Mouse (Mus musculus) stomach, postnatal 0 days (tissue): ENCODE data around the gene Slc12a6. TPM values are rescaled to one million over a fixed set of nuclear protein-coding genes. Genes with fewer than 3 reads are reported as not detected.
A peak's percentile ranks its signal among the peaks of the same experiment; 100 is the strongest.

ENCODE experiments used
- ATAC-seq: fragments of 200-750 bp; cut with Nextera tagmentation; 2 replicates; pipeline ENCODE4 v1.8.0; 2017; ENCODE audit not compliant: low FRiP score, low TSS enrichment
- DNase-seq: peaks from one replicate; pipeline ENCODE4 v3.0.0-alpha.2; 2016; ENCODE audit warnings: low spot score
- H3K27ac ChIP-seq: fragments of 300-500 bp; sonication (generic); replicated peaks from 2 replicates; pipeline ENCODE4 v1.5.1; 2014; ENCODE audit warnings: mild to moderate bottlenecking, control low read depth
- H3K27me3 ChIP-seq: fragments of 300-500 bp; sonication (generic); 2 replicates; pipeline ENCODE4 v1.6.1; 2014; ENCODE audit warnings: low read length; ENCODE audit not compliant: control insufficient read depth, insufficient read depth
- H3K36me3 ChIP-seq: fragments of 300-500 bp; sonication (generic); 2 replicates; pipeline ENCODE4 v1.6.1; 2014; ENCODE audit warnings: low read length, mixed read lengths; ENCODE audit not compliant: control insufficient read depth, insufficient read depth
- H3K4me1 ChIP-seq: fragments of 300-500 bp; sonication (generic); replicated peaks from 2 replicates; pipeline ENCODE4 v1.6.1; 2014; ENCODE audit warnings: antibody characterized with exemption; ENCODE audit not compliant: control insufficient read depth, insufficient read depth
- H3K4me2 ChIP-seq: fragments of 300-500 bp; sonication (generic); replicated peaks from 2 replicates; pipeline ENCODE4 v1.6.1; 2014; ENCODE audit warnings: low read depth, mild to moderate bottlenecking, control low read depth, moderate library complexity
- H3K4me3 ChIP-seq: fragments of 300-500 bp; sonication (generic); 2 replicates; pipeline ENCODE4 v1.5.1; 2014; ENCODE audit warnings: low read depth, low read length, control low read depth
- H3K9ac ChIP-seq: fragments of 300-500 bp; sonication (generic); 2 replicates; pipeline ENCODE4 v1.6.1; 2014; ENCODE audit warnings: mild to moderate bottlenecking, low read length, control low read depth, mixed read lengths
- H3K9me3 ChIP-seq: fragments of 300-500 bp; sonication (generic); 2 replicates; pipeline ENCODE4 v1.6.1; 2016; ENCODE audit warnings: low read length; ENCODE audit not compliant: control insufficient read depth
- CTCF ChIP-seq: IDR thresholded peaks from 2 replicates; pipeline ENCODE4 v1.5.1; 2016; ENCODE audit warnings: antibody characterized with exemption, low read depth, mild to moderate bottlenecking, moderate library complexity
- EP300 ChIP-seq: optimal IDR thresholded peaks from 2 replicates; pipeline ENCODE3; 2016; ENCODE audit warnings: antibody characterized with exemption
- WGBS: fragments of 180-500 bp; shearing (Covaris S2); extraction: QIAGEN DNeasy Blood & Tissue Kit; methylation state at CpG from one replicate; pipeline ENCODE4 v1.1.7; 2014; 5-methylcytosine and 5-hydroxymethylcytosine counted together
- polyA plus RNA-seq: library from polyadenylated mRNA; unstranded; fragments of >200 nt; fragmentation: Nextera tagmentation; extraction: Ambion mirVana; gene quantifications from 2 replicates; pipeline ENCODE4 v1.2.1, GENCODE M21; 2015

The Slc12a6 gene
- polyA plus RNA-seq, 1 experiment from 2014 or later, result 5.4 TPM

GRCm38 (mm10) chr2:112259241-112259962, 6.2 kb upstream of the Slc12a6 start, which contains the start of gene Nutm1:
Gene Nutm1, minus strand, starts transcription at chr2:112259291.
- H3K4me1 ChIP-seq, result no peaks in the 10 kb centered on the region
- H3K9me3 ChIP-seq, result no peaks in the 10 kb centered on the region
- TF ChIP-seq EP300, result no peak
- peak; percentile 65 for TF ChIP-seq CTCF
- WGBS, result 63% methylated on average over 10 of the region's 10 CpGs
- H3K4me3 ChIP-seq, result no peak within 1 kb of the TSS
- no peak for ATAC-seq
- H3K27ac ChIP-seq, result no peak within 1 kb of the TSS
- H3K27me3 ChIP-seq, result no peaks in the 10 kb centered on the region
- no peak for DNase-seq
- no peak within 1 kb of the TSS for H3K4me2 ChIP-seq
- H3K36me3 ChIP-seq, result no peaks in the 10 kb centered on the region
- H3K9ac ChIP-seq, result no peak within 1 kb of the TSS

GRCm38 (mm10) chr2:112261748-112262653, 3.6 kb upstream of the Slc12a6 start, which contains the start of gene Nop10:
Gene Nop10, plus strand, starts transcription at chr2:112261926.
- no peaks in the 10 kb centered on the region for H3K4me1 ChIP-seq
- no peak for TF ChIP-seq EP300
- TF ChIP-seq CTCF, result peak; percentile 91
- H3K27me3 ChIP-seq, result no peaks in the 10 kb centered on the region
- WGBS, result under 1% methylated on average over 36 of the region's 36 CpGs
- H3K4me3 ChIP-seq, result peak within 1 kb of the TSS; percentile 54
- ATAC-seq, result peak; percentile 67
- peak; percentile 80 for DNase-seq
- peak within 1 kb of the TSS; percentile 66 for H3K4me2 ChIP-seq
- H3K27ac ChIP-seq, result peak within 1 kb of the TSS; percentile 63
- H3K9me3 ChIP-seq, result no peaks in the 10 kb centered on the region
- peak within 1 kb of the TSS; percentile 57 for H3K9ac ChIP-seq
- H3K36me3 ChIP-seq, result no peaks in the 10 kb centered on the region

- Histone ChIP-seq H3K4me3 (peak overlapping the region; percentile 54), H3K27ac (no peak overlapping the region), H3K36me3 (no peaks in the 10 kb centered on the region), H3K9ac (no peak overlapping the region), H3K4me2 (peak overlapping the region; percentile 66), H3K4me1 (no peaks in the 10 kb centered on the region), H3K9me3 (no peaks in the 10 kb centered on the region), H3K27me3 (no peaks in the 10 kb centered on the region)
- ATAC-seq (no peak), DNase-seq (no peak)
- 30% methylated on average over 4 of the region's 4 CpGs for WGBS
- no peak for TF ChIP-seq EP300
- TF ChIP-seq CTCF, result peak; percentile 66
Observed at GRCm38 (mm10) chr2:112262779-112263295, 2.8 kb upstream of the Slc12a6 start.

GRCm38 (mm10) chr2:112264364-112264763, 1.3 kb upstream of the Slc12a6 start:
- ATAC-seq (no peak), DNase-seq (no peak)
- Histone ChIP-seq H3K27ac (no peak overlapping the region), H3K4me3 (no peak overlapping the region), H3K9ac (no peak overlapping the region), H3K36me3 (no peaks in the 10 kb centered on the region), H3K4me1 (no peaks in the 10 kb centered on the region), H3K27me3 (no peaks in the 10 kb centered on the region), H3K9me3 (no peaks in the 10 kb centered on the region), H3K4me2 (no peak overlapping the region)
- no peak for TF ChIP-seq EP300
- TF ChIP-seq CTCF, result no peak
- 78% methylated on average over 4 of the region's 4 CpGs for WGBS

- Histone ChIP-seq H3K27ac (peak within 1 kb of the TSS; percentile 92), H3K36me3 (no peaks in the 10 kb centered on the region), H3K4me1 (no peaks in the 10 kb centered on the region), H3K4me3 (peak within 1 kb of the TSS; percentile 84), H3K9ac (peak within 1 kb of the TSS; percentile 82), H3K27me3 (no peaks in the 10 kb centered on the region), H3K4me2 (peak within 1 kb of the TSS; percentile 85), H3K9me3 (no peaks in the 10 kb centered on the region)
- under 1% methylated on average over 11 of the region's 11 CpGs for WGBS
- TF ChIP-seq CTCF (no peak), EP300 (no peak)
- ATAC-seq (peak; percentile 16; the same call in 1 of the 2 replicates), DNase-seq (peak; percentile 26)
Observed at GRCm38 (mm10) chr2:112266242-112266592, 592 bp downstream of the Slc12a6 start, which contains the start of gene Gm21985. Gene Gm21985, plus strand, starts transcription at chr2:112266314.
